Mouse (Mus musculus) cerebellum, adult 11 months (tissue): ENCODE data around the gene Hfm1.

Experiments used
- DNase-seq: peaks from one replicate; pipeline ENCODE4 v3.0.0; 2022

The Hfm1 gene

DNA sequence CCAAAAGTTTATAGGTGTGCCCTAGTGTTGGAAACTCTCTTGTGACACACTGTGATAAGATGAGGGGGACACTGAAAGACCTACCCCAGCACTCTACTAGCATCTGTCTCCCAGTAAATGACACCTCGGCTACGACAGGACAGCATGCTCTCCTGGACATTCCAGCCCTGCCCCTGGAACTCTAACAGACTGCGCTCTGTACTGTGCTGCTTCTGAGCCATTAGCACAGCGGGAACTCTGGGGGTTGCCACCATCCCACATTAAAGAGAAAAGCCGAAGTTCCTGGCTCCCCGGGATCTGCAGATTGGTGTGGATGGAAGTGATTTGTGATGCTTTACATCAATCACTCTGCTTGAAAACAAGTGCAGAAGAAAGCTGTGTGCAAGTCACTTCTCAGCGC is 93.1 kb downstream of the Hfm1 start:
- DNase-seq, result no peak

DNA sequence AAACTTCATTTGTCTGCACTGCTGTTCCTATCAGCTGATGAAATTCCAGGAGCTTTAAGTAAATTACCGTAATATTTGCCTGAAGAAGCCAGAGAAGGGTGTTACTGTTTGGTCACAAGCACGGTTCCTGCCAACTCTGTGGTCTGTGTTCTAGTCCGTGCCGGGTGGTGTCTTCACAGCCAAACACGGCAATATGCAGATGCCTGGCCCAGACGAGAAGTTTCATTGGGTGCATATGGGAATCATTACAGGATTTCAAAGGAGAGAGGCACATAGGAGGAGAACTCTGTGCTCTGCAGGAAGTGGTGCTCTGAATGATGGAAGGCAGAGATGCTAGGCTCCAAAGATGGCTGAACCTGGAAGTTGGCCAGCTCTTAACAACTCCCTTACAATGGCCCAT is 94.7 kb downstream of the Hfm1 start:
- no peak for DNase-seq

DNA sequence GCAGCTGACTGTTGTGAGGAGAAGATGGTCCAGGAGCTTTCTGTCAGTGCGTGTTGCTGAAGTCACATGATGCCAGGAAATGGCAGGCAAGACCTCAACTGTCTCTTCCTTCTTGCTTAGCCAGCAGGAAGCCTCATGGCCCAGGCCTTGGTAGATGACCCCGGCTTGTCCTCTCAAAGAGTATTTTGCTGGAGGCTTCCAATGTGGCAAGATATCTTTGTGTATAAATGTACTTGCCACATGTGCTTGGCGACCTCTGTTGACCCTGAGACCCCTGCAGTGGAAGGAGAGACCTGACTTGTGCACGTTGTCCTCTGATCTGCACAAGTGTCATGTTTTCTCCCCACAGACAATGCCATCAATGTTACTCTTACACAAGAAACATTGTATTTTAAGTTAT is 95.3 kb downstream of the Hfm1 start:
- DNase-seq, result no peak

DNA sequence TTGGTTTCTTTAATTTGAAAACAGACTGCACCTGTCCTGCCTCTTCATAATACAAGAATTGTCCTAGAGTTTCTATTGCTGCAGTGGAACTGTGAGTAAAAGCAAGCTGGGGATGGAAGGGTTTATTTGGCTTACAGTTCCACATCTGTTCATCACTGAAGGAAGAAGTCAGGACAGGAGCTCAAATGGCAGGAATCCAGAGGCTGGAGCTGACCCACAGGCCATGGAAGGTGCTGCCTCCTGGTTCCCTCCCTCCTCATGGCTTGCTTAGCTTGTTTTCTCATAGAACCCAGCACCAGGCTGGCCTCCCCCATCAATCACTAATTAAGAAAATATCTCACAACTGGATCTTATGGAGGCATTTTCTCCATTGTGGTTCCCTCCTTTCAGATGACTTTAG is 99.4 kb downstream of the Hfm1 start:
- DNase-seq, result no peak

DNA sequence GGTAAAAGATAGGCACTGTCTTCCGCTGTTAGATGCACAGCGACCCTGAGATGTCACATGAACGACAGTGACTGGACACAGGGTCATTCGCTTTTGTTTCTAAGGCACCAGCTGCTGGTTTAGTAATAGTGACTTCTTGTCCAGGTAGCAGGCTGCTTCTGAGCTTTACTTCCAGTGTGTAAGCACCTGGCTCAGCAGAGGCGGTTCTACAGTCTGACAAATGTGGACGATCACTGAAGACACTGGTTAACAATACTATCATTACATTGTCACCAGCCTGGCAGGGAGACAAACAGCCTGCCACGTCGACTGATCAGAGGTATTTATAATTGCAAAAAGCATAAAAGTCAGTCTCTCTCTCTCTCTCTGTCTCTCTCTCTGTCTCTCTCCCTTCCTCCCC is 100.1 kb downstream of the Hfm1 start:
- no peak for DNase-seq

DNA sequence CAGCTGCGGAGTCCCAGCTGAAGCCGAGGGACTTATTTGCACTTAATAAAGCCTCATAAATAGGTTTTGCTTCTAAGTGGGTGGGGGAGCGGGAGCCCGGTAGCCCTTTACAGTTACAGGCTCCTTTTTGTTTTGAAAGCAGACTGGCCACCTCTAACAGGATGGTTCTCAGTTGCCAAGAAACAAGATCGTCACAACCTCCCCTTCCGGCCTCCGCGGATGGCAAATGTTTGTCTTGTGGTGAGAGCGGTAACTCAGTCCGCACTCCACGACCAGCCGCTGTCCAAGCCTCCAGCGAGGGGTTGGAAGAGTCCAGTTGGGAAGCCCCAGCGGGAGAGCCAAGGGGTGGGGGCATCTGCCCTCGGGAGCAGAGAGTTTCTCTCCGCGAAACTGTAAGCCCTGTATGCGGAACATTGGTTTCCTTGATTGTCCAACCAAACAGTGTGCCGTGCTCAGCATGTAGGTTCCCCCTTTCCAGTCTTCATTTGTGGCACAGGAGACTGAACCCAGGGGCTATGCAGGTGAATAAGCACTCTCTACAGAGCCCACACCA is 100.7 kb downstream of the Hfm1 start:
- DNase-seq, result no peak

DNA sequence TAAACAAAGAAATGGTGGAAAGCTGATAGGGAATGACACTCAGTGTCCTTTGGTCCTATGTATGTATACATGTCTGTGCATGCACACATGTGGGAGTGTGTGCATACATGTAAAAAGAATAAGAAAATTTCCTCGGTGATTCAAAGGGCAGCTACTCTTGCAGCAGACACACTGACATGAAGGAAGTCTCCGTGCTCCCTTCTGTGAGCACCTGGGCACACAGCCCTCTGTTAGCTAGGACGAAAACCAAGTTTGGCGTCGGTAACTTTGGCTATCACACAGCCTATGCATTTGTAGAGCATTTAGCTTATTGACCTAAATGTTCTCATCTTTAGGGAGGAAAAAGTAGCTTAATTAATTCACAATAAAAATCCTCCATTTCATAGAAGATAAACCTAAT is 101.4 kb downstream of the Hfm1 start:
- no peak for DNase-seq

DNA sequence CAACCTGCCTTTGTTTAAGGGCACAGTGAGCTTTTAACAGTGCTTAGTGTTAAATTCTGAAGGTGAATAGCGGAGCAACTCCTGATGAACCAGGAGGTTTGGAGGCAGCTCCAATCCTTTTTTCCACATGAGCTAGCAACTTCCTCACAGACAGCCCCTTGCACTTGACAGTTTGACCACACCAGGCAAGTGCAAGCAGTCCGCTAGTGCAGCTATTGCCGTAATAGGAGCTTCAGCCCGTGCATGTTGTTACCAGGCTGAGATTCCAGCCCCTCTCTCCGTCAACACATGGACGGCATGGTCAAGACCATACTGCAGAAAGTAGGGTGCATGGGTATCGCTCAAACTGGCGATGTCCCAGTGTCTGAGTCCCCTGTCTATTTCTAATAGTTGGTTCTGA is 106.5 kb downstream of the Hfm1 start:
- DNase-seq, result no peak

DNA sequence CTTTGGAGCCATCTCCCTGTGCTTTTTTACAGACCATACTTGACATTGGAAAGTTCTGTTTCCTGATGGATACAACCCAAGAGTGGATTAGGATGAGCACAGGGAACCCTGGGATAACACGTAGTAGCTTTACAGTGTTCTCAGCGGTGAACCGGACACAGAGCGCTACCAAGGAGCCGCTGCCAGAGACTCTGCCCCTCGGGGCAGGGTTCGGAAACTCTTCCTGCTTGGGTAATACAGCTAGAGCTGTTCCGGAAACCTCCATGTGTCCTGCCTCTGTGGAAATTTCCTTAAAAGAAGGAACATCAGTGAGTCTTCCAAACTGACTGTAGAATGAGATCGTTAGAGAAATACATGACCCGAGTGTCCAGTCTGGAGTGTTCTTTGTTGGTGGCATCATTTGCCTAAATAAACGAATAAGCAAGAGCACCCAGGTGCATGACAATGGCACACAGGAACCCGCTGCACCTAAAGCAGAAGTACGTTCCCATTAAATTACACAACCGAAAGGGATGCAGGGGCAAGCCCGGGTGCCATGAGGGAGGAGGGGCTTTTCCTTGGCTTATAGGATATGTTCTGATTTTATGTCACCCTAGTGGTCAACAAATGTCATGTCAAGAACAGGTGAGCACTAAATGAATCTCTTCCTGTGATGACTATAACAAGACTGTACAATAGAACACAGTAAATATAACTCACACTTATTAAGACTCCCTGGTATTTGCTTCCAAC is 110.0 kb downstream of the Hfm1 start:
- DNase-seq, result no peak

DNA sequence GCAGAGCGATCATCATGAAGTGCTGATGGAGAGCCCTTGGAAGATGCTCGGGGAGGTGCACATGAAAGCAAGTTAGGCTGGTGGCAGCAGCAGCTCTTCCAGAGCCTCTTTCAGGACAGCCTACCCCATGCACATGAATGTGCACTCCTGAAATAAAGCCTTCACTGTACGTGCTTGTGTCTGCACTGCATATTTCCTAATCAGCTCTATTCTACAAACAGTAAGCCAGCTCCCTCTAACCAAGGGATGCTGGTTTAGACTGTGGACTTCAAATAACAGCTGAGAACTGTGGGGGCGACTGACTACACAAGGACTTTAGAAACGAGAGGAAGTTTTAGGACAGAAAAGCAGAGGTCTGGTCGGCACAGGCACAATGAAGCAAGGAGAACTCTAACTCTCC is 111.5 kb downstream of the Hfm1 start:
- no peak for DNase-seq

DNA sequence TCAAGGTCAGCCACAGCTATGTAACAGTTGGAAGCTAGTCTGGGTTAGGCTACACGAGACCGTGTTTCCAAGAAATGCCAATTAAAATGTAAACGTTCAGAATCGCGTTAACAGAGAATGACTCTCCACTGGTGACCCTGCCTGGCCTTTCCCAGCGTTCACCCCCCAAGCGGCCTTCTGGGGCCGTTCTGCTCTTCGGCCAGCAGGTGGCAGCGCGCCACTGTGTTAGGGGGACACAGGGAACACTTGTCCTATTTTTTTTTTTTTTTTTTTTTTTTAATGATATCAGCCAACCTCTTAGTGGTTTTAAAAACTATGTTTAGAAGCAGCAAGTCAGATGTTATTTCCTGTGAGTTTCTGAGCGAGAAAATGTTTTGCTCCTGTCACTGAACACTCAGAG is 123.0 kb downstream of the Hfm1 start:
- peak; percentile 27 for DNase-seq

DNA sequence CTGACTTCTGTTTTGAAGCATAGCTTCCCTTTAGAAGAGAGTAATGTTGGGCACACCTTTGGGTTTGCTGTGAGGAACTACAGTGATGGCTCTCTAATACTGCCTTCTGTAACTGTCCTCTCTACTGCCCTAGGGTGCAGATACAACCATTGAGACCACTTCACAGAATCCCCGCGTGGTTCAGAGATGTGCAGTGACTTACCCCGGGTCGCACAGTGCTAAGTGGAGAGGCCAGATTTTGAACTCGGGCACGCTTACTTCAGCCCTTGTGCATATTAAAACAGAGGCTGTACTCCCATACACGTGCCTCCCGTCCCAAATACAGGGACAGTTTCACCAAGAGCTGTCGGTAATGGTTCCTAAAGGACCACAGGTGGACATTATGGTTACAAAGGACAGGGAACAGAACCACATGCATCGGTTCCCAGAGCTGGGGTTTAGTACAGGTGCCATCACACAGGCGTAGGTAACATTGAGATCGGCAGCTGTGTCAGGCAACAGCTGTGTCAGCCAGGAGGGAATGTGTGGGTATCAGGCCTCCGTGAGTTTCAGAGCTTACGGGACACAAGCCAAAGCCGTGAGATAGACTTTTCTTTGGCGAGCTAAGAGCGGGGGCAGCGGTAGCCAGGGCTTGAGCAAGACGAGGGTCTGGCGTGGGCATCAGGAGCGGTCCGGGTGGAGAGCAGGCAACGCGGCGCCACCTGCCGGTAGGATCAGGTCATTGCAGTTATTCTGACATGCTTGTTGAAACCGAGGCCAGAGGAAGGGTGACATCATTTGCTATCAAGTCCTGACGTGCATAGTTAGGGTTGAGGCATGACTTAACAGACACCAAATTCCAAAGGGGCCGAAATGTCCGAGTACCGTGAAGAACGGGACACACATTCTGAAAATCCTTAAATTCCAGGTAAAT is 124.0 kb downstream of the Hfm1 start:
- DNase-seq, result peak; percentile 80

DNA sequence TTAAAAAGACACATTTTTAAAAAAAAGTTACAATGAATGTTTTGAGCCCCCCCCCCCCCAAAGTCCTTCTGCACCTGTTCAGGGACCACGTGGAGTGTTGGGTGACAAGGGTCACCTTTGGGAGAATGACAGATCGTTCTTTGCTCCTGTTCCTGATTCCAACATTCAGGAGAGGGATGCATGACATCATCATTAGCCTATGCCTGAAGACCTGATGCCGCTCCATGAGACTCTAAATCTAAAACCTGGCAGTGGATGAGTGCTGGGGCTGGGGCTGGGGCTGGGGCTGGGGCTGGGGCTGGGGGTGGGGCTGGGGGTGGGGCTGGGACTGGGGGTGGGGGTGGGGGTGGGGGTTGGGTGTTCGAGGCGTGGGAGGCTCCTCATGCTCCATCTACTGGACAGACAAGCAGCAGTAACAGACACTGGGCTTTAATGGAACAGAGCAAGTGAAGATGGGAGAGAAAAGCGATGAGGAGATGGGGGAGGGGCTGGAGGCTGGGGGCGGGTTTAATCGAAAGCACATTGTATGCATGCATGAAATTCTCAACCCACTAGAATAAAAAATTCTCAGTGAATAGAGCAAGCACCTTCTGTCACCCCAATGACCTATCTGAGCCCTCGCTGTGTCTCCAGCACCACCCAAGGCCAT is 124.8 kb downstream of the Hfm1 start:
- DNase-seq, result no peak

DNA sequence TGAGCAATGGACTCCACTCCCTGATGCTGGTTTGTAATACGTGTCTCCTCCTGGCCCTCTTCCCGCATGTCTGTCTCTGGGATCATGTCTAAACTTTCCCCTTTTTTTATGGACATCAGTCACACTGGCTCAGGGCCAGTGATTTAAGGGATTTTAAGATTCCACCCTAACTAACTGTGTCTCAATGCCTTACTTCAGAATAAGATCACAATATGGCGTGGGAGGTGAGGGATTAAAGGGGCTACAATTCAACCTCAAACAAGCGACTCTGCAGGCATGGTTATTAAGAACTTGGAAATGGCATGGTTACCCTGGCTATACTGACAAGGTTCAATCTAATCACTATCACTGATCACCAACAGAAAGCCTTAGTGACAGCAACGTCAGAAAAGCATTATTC is 128.2 kb downstream of the Hfm1 start:
- DNase-seq, result no peak

DNA sequence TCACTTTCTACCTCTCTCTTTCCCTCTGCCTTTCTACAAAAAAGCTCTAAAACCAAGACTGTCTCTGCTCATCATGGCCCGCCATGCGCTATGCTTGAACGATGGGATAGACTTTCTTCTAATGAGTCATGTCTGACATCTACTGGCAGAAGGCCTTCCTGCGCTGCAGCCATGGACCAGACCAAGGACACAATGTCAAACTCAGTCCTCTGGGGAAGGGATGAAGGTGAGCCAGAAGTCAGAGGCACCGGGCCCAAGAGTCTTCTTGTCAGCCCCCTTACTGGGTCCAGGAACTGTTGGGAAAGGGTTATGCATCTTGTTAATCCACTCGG is 134.9 kb downstream of the Hfm1 start:
- peak; percentile 4 for DNase-seq

DNA sequence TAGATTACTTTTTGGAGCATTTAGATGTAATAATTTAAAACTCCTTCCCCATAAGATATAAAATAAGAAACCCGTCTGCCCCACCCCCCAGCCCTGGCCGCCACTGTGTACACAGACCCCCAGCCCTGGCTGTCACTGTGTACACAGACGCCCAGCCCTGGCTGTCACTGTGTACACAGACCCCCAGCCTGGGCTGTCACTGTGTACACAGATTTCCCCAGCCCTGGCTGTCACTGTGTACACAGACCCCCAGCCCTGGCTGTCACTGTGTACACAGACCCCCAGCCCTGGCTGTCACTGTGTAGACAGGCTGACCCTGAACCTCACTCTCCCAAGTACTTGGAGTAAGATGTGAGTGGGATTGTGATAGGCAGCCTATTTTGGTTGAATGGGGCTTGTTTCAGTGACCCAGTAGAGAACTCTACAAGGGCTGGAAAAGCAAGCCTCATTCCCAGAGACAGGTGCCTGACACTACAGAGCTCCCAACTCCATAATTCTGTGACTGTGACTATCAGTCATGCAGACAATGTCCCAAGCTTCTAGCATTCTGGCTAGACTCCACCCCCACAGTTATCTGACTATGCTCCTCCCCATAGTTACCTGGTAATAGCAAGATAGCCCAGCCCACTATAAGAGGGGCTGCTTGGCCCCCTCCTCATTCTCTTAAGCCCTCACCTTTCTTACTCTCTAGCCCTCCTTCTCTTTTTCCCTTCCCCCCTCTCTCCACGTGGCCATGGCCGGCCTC is 135.5 kb downstream of the Hfm1 start:
- no peak for DNase-seq
